Mouse (Mus musculus) ovary, postnatal 36 days (tissue): ENCODE results near the gene Hibch.
"Not testable (repeated sequence)": the region's sequence is repeated elsewhere in the genome, so short reads cannot be mapped to it uniquely, and the experiment has no call there.

Experiments
- DNase-seq: peaks from one replicate; pipeline ENCODE4 v3.0.0; 2022; ENCODE audit warnings: low spot score, mixed read lengths

The Hibch gene

DNA sequence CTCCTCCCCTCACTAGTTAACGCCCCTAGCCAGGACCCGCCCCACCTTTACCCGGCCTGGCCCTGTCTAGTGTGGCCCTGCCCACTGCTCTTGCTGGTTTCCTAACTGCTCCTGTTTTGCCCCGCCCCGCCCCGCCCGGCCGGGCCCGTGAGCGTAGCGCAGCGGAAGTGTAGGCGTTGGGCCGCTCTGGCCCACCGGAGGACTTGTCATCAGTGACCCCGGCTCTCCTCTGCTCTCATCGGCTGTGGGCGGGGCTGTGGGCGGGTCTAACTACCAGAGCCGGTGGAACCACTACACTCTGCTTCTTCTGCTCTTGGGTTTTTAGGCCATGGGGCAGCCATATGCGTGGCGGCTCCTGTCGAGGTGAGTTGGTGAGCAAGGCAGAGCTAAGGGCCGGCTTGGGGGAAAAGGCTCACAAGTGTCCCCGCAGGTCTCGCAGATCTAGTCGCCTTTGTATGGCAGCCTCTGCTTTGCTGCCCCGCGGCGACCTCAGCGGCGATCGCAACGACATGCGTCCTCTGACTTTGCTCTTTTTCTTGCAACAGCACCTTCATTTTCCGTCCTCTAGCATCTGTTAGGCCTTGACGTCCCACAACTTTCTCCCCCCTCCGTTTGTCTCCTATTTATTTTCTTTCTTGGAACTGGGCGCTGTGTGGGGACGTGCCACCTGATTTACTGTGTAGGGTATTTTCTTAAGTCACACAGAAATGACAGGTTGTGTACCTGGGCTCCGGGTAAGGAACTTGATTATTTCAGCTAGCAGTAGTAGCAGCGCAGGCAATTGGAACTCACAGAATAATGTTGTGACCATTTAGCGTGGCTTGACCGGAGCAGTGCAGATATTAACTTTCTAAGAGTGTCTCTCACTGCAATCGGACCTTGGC, at the start of gene Hibch:
Hibch (plus strand) TSS at position 148 of the 884 bp plus-strand sequence.
- DNase-seq = peak; percentile 99

- DNase-seq = no peak
Measured at GRCm38 (mm10) chr1:52795927-52796326, 48.8 kb upstream of the Hibch start.

DNA sequence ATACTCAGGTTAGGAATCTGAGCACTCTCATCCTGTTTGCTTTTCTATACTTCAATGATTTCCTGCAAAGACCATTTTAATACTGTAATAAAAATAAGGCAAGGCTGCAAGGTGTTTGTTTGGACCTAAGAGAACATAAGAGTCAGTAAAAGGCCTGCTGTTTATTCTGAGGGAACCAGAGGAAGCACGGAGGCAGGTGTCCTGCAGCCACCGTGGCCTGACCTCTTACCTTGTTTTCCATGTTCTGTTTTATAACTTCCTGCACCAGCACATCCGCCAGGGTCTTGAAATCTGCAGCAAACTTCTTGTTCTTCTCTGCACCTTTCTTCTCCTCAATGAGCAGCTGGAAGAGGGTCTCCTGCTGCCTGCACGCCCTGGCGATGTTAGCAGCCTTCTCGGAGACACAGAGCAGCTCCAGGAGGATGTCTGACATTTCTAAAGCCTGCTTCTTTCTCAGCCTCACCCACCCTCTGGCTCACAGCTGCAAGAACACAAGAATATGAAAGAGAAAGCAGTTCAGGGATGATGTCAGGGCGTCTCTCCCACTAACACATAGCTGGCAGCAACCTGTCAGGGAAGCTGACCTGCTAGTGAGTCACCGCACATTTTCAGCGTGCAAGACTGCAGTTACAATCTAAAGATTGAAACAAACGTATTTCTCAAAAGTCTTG, 45.5 kb upstream of the Hibch start:
- DNase-seq = no peak

GRCm38 (mm10) chr1:52799772-52800171, 45.0 kb upstream of the Hibch start:
- DNase-seq = no peak

GRCm38 (mm10) chr1:52800340-52800740, 44.4 kb upstream of the Hibch start:
- DNase-seq = no peak

GRCm38 (mm10) chr1:52801651-52802050, 43.1 kb upstream of the Hibch start:
- DNase-seq = no peak

GRCm38 (mm10) chr1:52802406-52802975, 42.2 kb upstream of the Hibch start:
- no peak for DNase-seq

- DNase-seq = no peak
Measured at GRCm38 (mm10) chr1:52805041-52805440, 39.7 kb upstream of the Hibch start.

DNA sequence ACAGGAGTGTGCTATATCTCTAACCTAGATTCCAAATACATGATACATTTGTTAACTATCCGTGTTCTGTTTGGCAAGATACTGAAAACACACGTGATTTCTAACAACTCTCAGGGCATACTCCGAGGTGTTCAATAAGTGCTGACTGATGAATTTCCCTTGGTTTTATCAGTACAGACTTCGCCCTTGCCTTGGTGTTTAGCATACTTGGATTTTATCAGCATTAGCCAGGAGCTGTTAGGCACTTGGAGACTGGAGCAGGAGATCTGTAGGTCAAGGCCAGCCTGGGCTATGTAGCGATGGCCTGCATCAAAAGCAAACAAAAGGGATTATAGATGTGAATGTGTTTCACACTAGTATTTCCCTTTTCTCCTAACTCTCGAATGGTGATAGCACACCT, 36.3 kb upstream of the Hibch start:
- no peak for DNase-seq

DNA sequence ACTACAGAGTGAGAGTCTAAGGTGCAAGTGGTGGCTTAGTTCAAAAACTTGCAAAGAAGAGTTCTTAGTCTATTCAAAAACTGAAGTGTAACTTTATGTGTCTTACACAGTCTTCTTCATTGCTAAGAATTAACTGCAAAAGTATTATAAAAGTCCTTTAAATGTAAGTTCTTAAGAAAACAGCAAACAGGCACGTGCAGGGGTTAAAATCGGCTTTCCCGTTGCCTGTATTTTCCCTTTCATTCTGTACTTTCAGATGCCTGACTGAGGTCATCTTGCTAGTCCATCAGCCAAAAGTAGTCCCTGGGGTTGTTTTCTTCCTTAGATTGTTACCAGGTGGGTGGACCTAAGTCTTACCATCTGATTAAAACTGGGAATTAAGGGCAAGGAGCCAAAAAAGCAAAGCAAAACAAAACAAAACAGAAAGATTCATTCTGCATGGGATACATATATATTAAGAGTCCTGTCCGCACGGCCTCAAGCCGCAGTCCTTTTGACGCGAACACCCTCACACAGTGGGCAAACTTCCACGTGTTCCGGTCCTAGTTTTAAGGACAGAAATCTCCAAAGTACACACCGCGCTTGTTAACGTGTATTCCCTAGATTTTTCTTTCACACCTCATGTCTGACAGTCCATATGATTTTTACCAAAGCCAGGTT, 28.4 kb upstream of the Hibch start:
- no peak for DNase-seq

GRCm38 (mm10) chr1:52816910-52817812, 27.6 kb upstream of the Hibch start, which contains the start of gene Inpp1:
Gene Inpp1 (minus strand): TSS chr1:52817688.
- DNase-seq = peak; percentile 84

DNA sequence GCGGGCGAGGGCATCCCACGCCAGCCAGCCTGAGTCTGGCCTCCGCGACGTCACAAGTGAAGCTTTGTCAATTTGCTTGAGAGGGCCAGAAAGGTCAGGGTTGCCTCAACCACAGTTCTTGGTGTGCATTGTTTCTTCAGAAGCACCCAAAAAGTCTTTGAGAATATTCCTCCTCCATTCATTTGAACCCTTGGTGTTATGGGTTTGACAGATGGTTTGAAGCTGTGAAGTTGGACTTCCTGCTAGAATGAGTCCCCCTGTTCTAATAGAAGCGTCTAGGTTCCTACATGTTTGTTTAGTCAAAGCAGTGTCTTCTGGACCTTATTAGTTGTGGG, 26.9 kb upstream of the Hibch start:
- no peak for DNase-seq

DNA sequence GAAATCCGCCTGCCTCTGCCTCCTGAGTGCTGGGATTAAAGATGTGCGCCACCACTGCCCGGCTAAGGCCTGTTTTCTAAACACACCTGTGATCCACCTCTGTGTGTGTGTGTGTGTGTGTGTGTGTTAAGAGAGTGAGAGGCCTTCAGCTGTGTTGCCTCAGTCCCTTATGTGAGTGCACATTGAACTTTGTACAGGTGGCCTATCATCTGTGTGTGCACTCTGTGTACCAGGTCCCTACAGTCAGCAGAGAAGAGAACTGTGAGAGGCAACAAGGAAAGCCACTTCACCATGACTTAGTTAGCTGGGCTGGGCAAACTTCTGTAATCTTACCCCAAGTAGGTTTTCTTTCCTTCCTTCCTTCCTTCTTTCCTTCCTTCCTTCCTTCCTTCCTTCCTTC, 5.6 kb upstream of the Hibch start:
- no peak for DNase-seq

DNA sequence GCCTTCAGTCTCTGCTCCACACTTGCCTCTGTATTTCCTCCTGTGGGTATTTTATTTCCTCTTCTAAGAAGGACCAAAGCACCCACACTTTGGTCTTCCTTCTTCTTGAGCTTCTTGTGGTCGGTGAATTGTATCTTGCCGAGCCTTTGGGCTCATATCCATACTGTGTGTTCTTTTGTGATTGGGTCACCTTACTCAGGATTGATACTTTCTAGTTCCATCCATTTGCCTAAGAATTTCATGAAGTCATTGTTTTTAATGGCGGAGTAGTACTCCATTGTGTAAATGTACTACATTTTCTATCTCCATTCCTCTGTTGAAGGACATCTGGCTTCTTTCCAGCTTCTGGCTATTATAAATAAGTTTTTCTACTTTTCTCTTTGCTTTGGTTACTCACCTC, 375 bp upstream of the Hibch start:
- no peak for DNase-seq

DNA sequence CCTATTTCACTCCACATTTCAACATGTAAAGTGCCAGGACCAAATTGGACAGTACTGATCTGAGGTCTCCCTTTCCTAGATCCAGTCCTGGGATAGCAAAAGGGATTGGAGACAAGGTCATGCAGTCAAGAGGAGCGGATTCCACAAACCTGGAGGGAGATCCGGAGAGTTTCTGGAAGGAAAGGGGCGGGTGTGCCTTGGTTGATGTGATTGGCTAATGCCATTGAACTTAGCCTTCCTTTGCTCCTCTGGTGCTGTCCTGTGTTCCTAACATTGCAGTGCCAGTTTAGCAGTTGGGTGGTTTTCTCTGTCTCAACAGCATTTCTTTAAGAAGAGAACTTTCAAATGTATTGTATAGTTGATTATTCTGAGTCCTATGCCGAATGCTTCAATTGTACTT, 1.8 kb downstream of the Hibch start:
- DNase-seq = no peak

- no peak for DNase-seq
Measured at GRCm38 (mm10) chr1:52849422-52849821, 4.7 kb downstream of the Hibch start.

GRCm38 (mm10) chr1:52854029-52854428, 9.3 kb downstream of the Hibch start:
- not testable (repeated sequence) for DNase-seq

GRCm38 (mm10) chr1:52855904-52856601, 11.3 kb downstream of the Hibch start:
- DNase-seq = no peak

DNA sequence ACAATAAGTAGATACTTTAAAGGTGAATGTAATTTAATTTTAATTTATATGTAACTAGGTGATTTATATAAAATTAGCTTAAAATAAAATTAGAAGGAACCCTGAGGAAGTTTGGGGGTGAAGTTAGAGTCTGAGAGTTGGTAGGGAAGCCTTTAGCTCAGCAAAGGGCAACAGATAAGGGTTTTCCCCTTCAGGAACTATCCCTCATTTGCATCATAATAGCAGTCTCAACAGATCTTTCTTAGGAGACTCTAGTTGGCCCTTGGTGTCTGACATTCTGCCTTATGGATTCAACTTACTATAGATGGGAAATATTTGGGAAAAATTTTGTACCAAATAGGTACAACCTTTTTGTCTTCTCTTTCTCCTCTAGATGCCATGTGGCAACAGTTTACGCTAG, 19.5 kb downstream of the Hibch start:
- no peak for DNase-seq

DNA sequence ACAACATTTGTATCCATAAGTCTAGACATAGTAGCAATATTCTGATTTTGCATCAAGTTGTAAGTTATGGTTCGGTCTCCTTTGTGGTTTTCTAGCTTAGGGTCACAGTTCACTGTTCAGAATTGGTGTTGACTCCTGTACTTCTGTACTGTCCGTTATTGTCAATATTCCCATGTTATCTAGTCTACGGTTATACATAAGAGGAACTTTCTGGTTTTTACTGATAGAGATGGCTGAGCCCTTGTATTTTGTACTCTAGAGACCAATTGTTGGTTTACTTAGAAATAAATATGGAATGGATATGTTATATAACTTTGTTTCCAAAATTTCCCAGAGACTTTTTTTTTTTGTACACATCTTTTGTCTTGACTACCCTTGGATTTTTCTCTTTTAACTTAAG, 21.3 kb downstream of the Hibch start:
- DNase-seq = no peak

DNA sequence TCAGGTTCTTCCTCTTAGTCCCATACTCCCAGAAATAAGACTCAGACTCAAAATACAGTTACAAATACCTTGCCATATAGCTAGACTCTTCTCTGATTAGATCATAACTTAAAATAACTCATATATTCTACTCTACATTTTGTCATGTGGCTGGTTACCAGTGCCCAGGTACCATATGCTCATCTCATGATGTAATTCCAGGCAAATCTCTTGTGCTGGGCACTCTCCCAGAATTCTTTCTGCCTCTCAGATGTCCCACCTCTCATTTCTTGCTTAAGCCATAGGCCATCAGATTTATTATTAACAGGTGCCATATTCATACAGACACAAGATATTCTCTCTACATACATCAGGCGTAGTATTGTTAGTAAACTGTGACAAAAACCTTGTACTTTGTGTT, 23.1 kb downstream of the Hibch start:
- no peak for DNase-seq
